Mouse (Mus musculus) CD4-positive naive resting alpha-beta T cell, adult 76 days (primary cell): ENCODE results near the gene Irgq. TPM values are rescaled to one million over a fixed set of nuclear protein-coding genes. Genes with fewer than 3 reads are reported as not detected.

ENCODE experiments used
- total RNA-seq: library from RNA; stranded (reverse); gene quantifications from one replicate; pipeline ENCODE4 v1.2.4, GENCODE M21; 2023

The Irgq gene
- 12.6 TPM for total RNA-seq

DNA sequence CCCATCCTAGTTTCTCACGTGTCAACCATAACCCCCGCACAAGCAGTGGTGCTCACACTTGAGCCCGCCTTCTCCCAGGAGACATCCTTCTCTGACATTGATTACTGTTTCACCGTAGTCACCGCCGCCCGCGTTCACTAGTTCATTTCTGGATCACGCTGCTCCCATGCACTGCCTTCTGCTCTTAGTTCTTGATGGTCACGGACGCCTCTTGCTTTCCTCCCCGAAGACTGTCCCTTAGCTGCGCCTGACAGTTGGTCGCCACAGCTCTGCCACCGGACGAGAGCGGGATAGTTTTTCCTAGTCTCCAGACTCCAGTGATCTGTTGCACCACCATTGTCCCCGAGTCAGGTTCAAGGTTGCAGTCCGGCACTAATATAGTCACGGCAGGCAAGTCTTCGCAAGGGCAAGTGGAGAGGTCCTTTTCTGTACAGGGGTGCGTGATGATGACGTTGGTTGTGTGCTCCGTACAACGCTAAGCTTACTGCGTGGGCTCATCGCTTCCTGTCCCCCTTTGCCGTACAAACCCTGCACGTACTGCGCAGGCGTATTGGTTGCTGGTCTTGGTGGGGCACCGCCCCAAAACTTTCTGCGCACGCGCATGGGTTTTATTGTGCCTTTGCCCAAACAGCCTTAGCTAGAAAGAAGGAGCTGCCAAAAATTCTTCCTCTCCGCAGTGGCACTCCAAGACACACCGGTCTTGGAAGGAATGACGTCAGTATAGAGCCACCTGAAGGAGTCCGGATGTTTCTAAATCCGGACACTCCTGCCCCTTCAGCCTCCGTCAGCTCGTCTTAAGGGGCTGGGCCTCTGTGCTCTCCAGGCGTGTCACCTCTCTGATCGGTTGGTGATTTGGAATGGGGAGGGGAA is at the start of gene Irgq:
TSS of gene Irgq (plus strand) at position 628 of the 870 bp plus-strand sequence.

DNA sequence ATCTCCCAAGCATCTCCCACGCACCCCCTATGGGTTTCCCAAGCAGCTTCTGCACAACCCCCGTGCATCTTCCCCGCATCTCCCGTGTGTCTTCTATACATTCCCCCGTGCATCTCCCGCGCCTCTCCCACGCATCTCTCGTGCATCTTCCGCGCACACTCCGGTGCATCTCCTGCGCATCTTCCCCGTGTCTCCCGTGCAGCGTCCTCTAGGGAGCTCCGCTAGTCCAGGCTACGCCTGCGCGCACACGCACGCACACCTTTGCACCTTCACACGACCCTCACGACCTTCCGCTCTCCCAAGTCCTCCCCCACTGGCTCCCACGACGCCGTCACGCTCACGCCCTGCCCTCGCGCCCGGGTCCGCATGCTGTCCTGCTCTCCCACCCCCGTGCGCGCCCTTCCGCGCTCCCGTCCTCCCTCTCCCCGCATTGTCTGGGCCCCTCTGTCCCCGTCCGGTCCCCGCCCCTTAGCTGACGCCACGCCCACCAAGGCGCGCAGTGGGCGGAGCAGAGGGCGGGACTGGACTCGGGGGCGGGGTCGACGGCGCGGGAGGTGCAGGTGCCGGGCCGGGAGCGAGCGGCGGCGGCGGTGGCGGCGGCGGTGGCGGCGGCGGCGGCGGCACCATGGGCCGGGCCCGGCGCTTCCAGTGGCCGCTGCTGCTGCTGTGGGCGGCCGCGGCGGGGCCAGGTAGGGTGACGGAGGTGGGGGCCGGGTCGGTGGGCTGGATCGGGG is 48.8 kb upstream of the Irgq start, which contains the start of gene Cadm4:
TSS of gene Cadm4 (plus strand) at position 550 of the 734 bp plus-strand sequence.

DNA sequence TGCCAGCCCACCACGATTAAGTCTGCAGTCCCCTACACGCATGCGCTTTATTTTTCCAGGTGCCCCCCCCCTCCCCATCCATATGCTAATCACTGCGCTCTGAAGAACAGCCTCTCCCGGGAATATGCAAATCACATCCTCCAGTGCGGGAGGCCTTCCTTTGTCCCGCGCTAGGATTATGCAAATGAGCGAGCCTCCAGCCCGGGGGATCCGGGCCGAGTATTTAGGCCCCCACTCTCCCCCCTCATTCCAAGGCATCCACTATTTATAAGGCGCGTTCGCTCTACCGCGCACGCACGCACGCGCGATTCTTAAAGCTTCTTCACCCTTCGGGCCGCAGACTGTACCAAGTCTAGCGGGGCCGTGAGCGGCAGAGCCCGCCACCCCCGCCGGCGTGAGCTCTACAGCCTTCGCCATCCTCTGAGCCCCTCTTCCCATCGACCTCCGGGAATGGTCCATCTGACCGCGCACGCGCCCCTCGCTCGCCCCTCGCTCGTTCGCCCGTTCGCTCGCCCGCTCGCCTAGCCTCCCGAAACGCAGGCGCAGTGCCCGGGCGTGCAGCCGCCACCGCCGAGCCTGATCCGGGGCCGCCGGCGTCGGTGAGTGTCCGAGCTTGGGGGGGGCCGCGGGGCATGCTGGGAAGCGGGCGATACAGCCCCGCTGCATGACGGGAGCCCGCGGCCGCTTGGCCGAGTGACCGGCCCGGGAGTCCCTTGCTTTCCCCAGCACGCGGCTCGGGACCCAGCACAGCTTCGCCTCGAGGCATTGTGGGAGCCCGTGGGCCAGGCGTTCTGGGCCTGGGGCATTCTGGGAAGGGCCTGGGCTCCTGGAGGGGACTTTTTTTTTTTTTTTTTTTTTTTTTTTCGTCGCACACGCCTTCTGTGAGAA is 23.4 kb upstream of the Irgq start, which contains the start of gene Zfp428:
TSS of gene Zfp428 (plus strand) at position 169 of the 888 bp plus-strand sequence.

DNA sequence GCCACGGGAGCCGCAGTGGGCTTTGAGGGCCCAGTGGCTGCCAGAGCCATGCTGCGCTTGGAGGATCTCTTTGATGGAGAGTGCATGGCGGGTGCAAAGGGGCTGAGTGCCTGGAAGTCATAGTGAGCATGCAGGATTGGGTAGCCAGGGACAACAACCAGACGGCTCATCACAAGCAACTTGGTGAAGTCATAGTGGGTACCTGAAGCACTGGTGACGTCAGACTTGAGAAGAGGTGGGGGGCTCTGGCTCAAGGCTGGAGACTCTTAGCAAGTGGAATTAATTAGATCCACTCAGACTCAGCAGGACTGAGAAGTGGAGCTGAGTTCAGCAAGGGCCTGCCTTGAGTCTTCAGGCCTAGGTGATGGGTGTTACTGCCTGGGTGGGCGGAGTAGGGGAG is 18.1 kb upstream of the Irgq start, which contains the start of gene AC161166.1:
TSS of gene AC161166.1 (minus strand) at position 101 of the 400 bp plus-strand sequence.

DNA sequence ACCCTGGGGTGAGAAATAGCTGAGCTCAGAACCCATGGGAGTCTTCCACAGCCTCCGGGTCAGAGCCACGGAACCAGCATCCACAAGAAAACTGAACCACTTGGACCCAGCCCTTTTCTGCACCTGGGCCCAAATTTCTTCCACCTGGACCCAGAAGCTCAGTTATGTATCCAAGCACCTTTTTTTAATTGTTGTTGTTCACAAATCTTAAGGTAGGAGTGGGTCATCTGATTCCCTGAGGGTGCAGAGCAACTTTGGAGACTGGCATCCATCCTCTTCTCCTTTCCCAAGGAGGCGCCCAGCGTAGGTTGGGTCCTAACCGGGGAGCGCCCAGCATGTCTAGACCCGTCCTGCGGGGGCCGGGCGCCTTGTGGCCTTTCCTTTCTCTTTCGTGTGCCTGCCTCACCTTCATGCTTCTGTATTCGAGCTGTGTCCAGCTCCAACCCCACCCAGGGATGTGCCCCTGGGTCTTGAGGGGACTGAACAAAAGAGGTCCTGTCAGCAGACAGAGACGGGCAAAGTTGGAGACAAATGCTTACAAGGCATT is 15.7 kb downstream of the Irgq start, which contains the start of the genes Pinlyp and Xrcc1:
TSS of gene Pinlyp (minus strand) at position 51 of the 547 bp plus-strand sequence.
TSS of gene Xrcc1 (plus strand) at position 222 of the 547 bp plus-strand sequence.

DNA sequence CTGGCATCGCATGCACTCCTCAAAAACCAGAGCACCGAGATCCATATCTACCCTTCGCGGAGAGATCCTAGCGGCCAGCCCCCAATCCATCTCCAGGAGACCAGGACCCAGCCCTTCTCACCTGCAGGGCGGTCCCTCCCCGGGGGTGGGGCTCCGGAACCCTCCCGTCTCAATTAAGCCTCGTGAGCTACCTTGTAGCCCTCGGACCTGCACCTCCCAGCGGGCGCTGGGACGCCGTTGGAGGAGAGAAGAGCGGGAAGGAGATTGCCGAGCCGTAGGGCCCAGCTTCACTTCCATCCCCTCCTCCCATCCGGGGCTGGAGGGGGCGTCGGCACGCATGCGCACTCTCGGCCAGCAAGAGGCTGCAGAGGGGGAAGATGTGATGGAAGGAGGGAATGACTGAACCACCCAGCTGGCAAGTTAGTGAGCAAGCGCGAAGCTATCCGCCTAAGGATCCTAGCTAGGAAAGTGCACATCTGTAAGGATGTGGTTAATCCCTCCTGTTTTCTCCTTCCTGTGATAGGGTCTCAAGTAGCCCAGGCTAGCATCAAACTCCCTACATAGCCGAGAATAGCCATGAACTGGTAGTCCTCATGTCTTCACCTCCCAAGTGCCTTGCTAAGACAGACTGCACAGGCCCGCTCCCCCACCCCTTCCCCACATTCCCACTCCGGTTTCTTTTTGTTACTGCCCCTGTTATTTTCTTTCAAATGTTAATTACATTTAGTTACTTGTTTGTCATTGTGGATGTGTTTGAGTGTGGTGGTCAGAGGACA is 57.0 kb downstream of the Irgq start, which contains the start of the genes Ethe1 and Zfp575:
TSS of gene Ethe1 (plus strand) at position 214 of the 776 bp plus-strand sequence.
TSS of gene Zfp575 (minus strand) at position 312 of the 776 bp plus-strand sequence.

Other genes starting within 250 kb of the Irgq start
- 7.8 TPM for gene Zfp61, start 229.5 kb upstream of the Irgq start, total RNA-seq
- gene Zfp94, start 214.0 kb upstream of the Irgq start, total RNA-seq: 2.6 TPM
- not detected for gene Tescl, start 196.8 kb upstream of the Irgq start, total RNA-seq
- gene Lypd5, start 181.5 kb upstream of the Irgq start, total RNA-seq: not detected
- gene Kcnn4, start 160.4 kb upstream of the Irgq start, total RNA-seq: 175 TPM
- gene Smg9, start 131.1 kb upstream of the Irgq start, total RNA-seq: 142 TPM
- gene Irgc1, start 78.4 kb upstream of the Irgq start, total RNA-seq: 3.0 TPM
- gene Plaur, start 68.2 kb upstream of the Irgq start, total RNA-seq: 214 TPM
- gene Cadm4, start 48.7 kb upstream of the Irgq start, total RNA-seq: 0.76 TPM
- gene Zfp428, start 23.7 kb upstream of the Irgq start, total RNA-seq: 1.7 TPM
- not detected for gene AC161166.1, start 18.2 kb upstream of the Irgq start, total RNA-seq
- not detected for gene Pinlyp, start 15.4 kb downstream of the Irgq start, total RNA-seq
- gene Xrcc1, start 15.6 kb downstream of the Irgq start, total RNA-seq: 45.6 TPM
- 6.5 TPM for gene Ethe1, start 56.9 kb downstream of the Irgq start, total RNA-seq
- gene Zfp575, start 57.0 kb downstream of the Irgq start, total RNA-seq: not detected
- gene Phldb3, start 80.1 kb downstream of the Irgq start, total RNA-seq: 13.4 TPM
- not detected for gene Lypd3, start 105.9 kb downstream of the Irgq start, total RNA-seq
- not detected for gene Tex101, start 146.0 kb downstream of the Irgq start, total RNA-seq
- not detected for gene BC049730, start 178.6 kb downstream of the Irgq start, total RNA-seq
- not detected for gene Gm4763, start 196.2 kb downstream of the Irgq start, total RNA-seq
- gene Cd177, start 229.6 kb downstream of the Irgq start, total RNA-seq: 2.2 TPM
- not detected for gene Ceacam10, start 246.5 kb downstream of the Irgq start, total RNA-seq